Mouse (Mus musculus): ENCODE results near the gene 4930583I09Rik.

GRCm38 (mm10) chr17:64835928-64836327 lies at the start of gene 4930583I09Rik:
- TF ChIP-seq CTCF (IDR thresholded peaks at IDR 0.05; ENCODE audit: low read depth) = no peak
- TF ChIP-seq EP300 (IDR thresholded peaks at IDR 0.05; ENCODE audit: low read depth) = no peak
